Mouse (Mus musculus) myocyte (in vitro differentiated cells): ENCODE measurements around the gene Sobp.

Experiments used
- POLR2A ChIP-seq: IDR thresholded peaks from one replicate; pipeline ENCODE4 v1.6.1; 2011; ENCODE audit warnings: low read depth, mild to moderate bottlenecking, control low read depth, moderate library complexity; ENCODE audit not compliant: insufficient read length
- USF1 ChIP-seq: IDR thresholded peaks from one replicate; pipeline ENCODE4 v1.6.1; 2011; ENCODE audit warnings: low read depth, mild to moderate bottlenecking, control low read depth, moderate library complexity

DNA sequence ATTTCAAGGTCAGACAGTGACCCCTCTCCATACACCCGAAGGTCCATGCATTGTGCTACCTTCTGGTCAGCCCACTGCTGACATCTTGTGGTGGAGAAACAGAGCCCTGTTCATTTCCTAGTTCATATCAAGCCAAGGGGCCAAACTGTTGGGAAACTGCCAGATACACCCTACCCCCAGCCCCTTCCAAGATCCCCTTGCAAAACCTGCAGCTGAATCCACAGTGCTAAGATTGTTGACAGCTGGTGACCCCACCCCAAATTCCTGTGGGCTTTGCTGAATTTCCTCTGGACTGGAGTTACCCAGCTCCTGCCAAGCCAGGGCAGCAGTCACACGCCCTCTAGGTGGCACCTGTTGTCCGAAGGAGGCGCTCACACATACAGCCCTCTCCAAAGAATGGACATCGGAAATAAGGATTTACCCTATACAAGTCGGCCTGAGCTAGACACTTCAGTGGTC is 186.7 kb downstream of the Sobp start:
- TF ChIP-seq USF1 (no peak), POLR2A (no peak)
